ENCODE assay signal across 8 mouse cellular contexts in the genomic region with DNA sequence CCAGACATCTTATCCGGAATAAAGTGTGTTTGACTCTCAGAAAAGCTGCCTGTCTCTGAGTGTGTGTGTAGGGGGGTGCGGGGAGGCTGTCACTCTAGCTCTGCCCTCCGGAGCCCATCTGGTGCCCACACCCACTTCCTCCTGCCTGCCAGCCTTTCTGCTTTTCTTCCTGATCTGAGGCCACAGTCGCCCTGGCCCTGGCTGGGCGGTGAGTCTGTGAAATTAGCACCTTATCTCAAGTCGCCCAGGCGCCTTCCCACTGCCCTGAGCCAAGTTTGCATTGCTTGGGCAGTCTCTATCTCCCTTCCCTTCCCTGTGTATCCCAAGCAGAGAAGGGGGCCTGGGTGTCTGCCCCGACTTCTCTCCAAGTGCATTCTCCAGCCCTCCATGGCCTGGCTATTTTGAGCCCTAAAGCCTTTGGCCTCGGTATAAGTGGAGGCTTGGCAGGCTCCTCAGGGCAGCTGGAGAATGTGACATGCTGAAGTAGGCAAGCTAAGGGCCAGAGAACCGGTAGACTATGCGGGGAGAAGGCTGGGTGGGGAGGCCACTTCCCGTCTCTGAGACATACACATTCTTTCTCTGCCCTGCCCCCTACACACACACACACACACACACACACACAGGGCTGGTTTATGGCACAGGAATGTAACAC. TPM values are rescaled to one million over a fixed set of nuclear protein-coding genes. Genes with fewer than 3 reads are reported as not detected.
A peak's percentile ranks its signal among the peaks of the same experiment; 100 is the strongest.
DNase-seq lines count a peak whose midpoint lies in the region; ATAC-seq lines count a peak whose summit lies in the region.

No protein-coding gene starts in this region.

- H3K36me3 ChIP-seq in hindbrain, embryonic 14.5 days (replicated peaks; ENCODE audit: control insufficient read depth, insufficient read depth), result peaks cover 42% of the 10 kb centered on the region
- peaks cover 50% of the 10 kb centered on the region for H3K36me3 ChIP-seq in liver, embryonic 12.5 days

- DNase-seq in right cerebral cortex, postnatal 10 days (ENCODE audit: low spot score in 2 of 2), result peak; percentile 72 to 77
- no peak for DNase-seq in right cerebral cortex, postnatal 4 days
- DNase-seq in cerebellum, adult 18-20 months, result peak; percentile 65 to 70
- DNase-seq in gastrocnemius, adult 18-20 months (ENCODE audit: low spot score), result peak; percentile 82
- DNase-seq in hindbrain, embryonic 14.5 days (ENCODE audit: low spot score), result no peak
- DNase-seq in naive thymus-derived CD4-positive, alpha-beta T cell, adult 2 months (ENCODE audit: low read depth), result peak; percentile 72
- peak; percentile 90 for DNase-seq in thymus, postnatal 14 days

- H3K4me3 ChIP-seq in hindbrain, embryonic 14.5 days (replicated peaks; ENCODE audit: low read length), result no peak overlapping the region
- H3K4me3 ChIP-seq in liver, embryonic 12.5 days, result peak overlapping the region; percentile 25

- no peak overlapping the region for H3K4me2 ChIP-seq in hindbrain, embryonic 14.5 days (replicated peaks)
- peak overlapping the region; percentile 69 for H3K4me2 ChIP-seq in liver, embryonic 12.5 days

- H3K4me1 ChIP-seq in hindbrain, embryonic 14.5 days (replicated peaks; ENCODE audit: control insufficient read depth, insufficient read depth, low read length), result no peaks in the 10 kb centered on the region
- H3K4me1 ChIP-seq in liver, embryonic 12.5 days, result peaks cover 69% of the 10 kb centered on the region

- H3K9me3 ChIP-seq in hindbrain, embryonic 14.5 days (ENCODE audit: control insufficient read depth, low read length), result no peaks in the 10 kb centered on the region
- no peaks in the 10 kb centered on the region for H3K9me3 ChIP-seq in liver, embryonic 12.5 days (replicated peaks)

- no peak overlapping the region for H3K9ac ChIP-seq in hindbrain, embryonic 14.5 days
- H3K9ac ChIP-seq in liver, embryonic 12.5 days, result peak overlapping the region; percentile 66

- H3K27ac ChIP-seq in hindbrain, embryonic 14.5 days, result peak overlapping the region; percentile 38; the same call in 1 of the 2 replicates
- peak overlapping the region; percentile 98 for H3K27ac ChIP-seq in liver, embryonic 12.5 days

- H3K27me3 ChIP-seq in hindbrain, embryonic 14.5 days (ENCODE audit: control insufficient read depth, insufficient read depth, low read length), result no peaks in the 10 kb centered on the region
- H3K27me3 ChIP-seq in liver, embryonic 12.5 days (replicated peaks), result peaks cover 7% of the 10 kb centered on the region; the same call in 1 of the 2 replicates

- WGBS in hindbrain, embryonic 14.5 days, result 62% methylated on average over 12 of the region's 12 CpGs
- WGBS in liver, embryonic 12.5 days (ENCODE audit: insufficient replicate concordance), result 3% methylated on average over 12 of the region's 12 CpGs

- no peak for ATAC-seq in hindbrain, embryonic 14.5 days (ENCODE audit: low FRiP score)
- ATAC-seq in liver, embryonic 12.5 days, result peak; percentile 96

RNA-seq across cellular contexts. Expression of gene Naglu, which starts 6.0 kb away (rescaled TPM):
- total RNA-seq in gastrocnemius, adult 18-20 months (2021), result 1 to 10 TPM; 3.9 TPM
- polyA plus RNA-seq in hindbrain, embryonic 14.5 days (2014; fragmentation: Nextera tagmentation; extraction: Ambion mirVana), result 10.2 and 11.3 TPM in 2 replicates
- polyA plus RNA-seq in liver, embryonic 12.5 days (2016; fragmentation: Nextera tagmentation; extraction: Ambion mirVana), result 6.3 and 7.0 TPM in 2 replicates

RNA-seq across cellular contexts. Expression of gene Hsd17b1, which starts 14.4 kb away (rescaled TPM):
- under 1 TPM; 0.16 to 0.33 TPM for total RNA-seq in gastrocnemius, adult 18-20 months (2021)
- polyA plus RNA-seq in hindbrain, embryonic 14.5 days (2014; fragmentation: Nextera tagmentation; extraction: Ambion mirVana), result 0.31 TPM in 1 of 2 replicates, not detected in the other
- 0.08 TPM in 1 of 2 replicates, not detected in the other for polyA plus RNA-seq in liver, embryonic 12.5 days (2016; fragmentation: Nextera tagmentation; extraction: Ambion mirVana)

RNA-seq across cellular contexts. Expression of gene Coasy, which starts 18.6 kb away (rescaled TPM):
- total RNA-seq in gastrocnemius, adult 18-20 months (2021), result 1 to 10 TPM; 7.3 to 7.7 TPM
- 37.2 and 45.3 TPM in 2 replicates for polyA plus RNA-seq in hindbrain, embryonic 14.5 days (2014; fragmentation: Nextera tagmentation; extraction: Ambion mirVana)
- 26.4 and 28.5 TPM in 2 replicates for polyA plus RNA-seq in liver, embryonic 12.5 days (2016; fragmentation: Nextera tagmentation; extraction: Ambion mirVana)

RNA-seq across cellular contexts. Expression of gene Mlx, which starts 23.3 kb away (rescaled TPM):
- total RNA-seq in gastrocnemius, adult 18-20 months (2021), result 10 to 100 TPM; 12.3 to 14.4 TPM
- 84.0 and 86.6 TPM in 2 replicates for polyA plus RNA-seq in hindbrain, embryonic 14.5 days (2014; fragmentation: Nextera tagmentation; extraction: Ambion mirVana)
- polyA plus RNA-seq in liver, embryonic 12.5 days (2016; fragmentation: Nextera tagmentation; extraction: Ambion mirVana), result 34.9 and 35.7 TPM in 2 replicates

RNA-seq across cellular contexts. Expression of gene Psmc3ip, which starts 31.4 kb away (rescaled TPM):
- total RNA-seq in gastrocnemius, adult 18-20 months (2021), result 1 to 10 TPM; 1.7 to 2.0 TPM
- polyA plus RNA-seq in hindbrain, embryonic 14.5 days (2014; fragmentation: Nextera tagmentation; extraction: Ambion mirVana), result 16.4 and 20.7 TPM in 2 replicates
- polyA plus RNA-seq in liver, embryonic 12.5 days (2016; fragmentation: Nextera tagmentation; extraction: Ambion mirVana), result 28.2 and 28.3 TPM in 2 replicates

Comparison
In these comparisons a context has a peak if more than half of its experiments do, and no peak if none do; other contexts are left out.
1. DNase-seq: peak in right cerebral cortex, postnatal 10 days (2 of 2), cerebellum, adult 18-20 months (2 of 2), gastrocnemius, adult 18-20 months (single experiment), naive thymus-derived CD4-positive, alpha-beta T cell, adult 2 months (single experiment) and thymus, postnatal 14 days (single experiment); none in right cerebral cortex, postnatal 4 days (single experiment) and hindbrain, embryonic 14.5 days (single experiment).